ENCODE assay signal across 12 mouse cellular contexts in the genomic region with DNA sequence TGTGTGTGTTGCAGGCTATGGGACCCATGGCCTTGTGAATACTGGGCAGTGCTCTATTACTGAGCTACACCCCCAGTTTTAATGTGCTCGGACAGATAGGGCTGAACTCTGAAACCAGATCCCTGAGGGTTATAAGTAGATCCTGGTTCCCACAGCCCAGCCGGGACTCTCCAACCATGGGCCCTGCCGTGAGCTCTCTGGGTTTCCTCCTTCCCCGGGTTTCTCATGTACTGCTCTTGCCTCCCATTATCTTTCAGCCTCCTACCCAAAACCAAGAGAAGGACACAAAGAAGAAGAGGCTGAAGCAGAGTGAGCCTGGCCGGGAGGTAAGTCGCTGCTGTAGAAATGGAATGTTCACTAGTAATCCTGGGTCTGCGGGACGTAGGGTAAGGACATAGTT. TPM values are rescaled to one million over a fixed set of nuclear protein-coding genes. Genes with fewer than 3 reads are reported as not detected.
DNase-seq lines count a peak whose midpoint lies in the region; ATAC-seq and TF ChIP-seq lines count a peak whose summit lies in the region.
"Had no signal": no experiment of that assay in that cellular context is flagged by ENCODE, and none has a peak within 500 bp of the region (broad histone marks: within the 10 kb centered on the region; RNA-seq: fewer than 3 reads in every experiment).

No protein-coding gene starts in this region.

- no peaks in the 10 kb centered on the region for H3K9me3 ChIP-seq in heart, embryonic 11.5 days (replicated peaks; ENCODE audit: control insufficient read depth, low read length)
- H3K9me3 ChIP-seq in lung, embryonic 14.5 days (ENCODE audit: low read depth, low read length) = no peaks in the 10 kb centered on the region
- H3K9me3 ChIP-seq in neural tube, embryonic 13.5 days = peaks cover 6% of the 10 kb centered on the region
- H3K9me3 ChIP-seq: lung, embryonic 15.5 days had no signal

- no peak overlapping the region for H3K27ac ChIP-seq in heart, embryonic 11.5 days (ENCODE audit: low read depth, low read length)
- no peak overlapping the region for H3K27ac ChIP-seq in lung, embryonic 14.5 days (ENCODE audit: low read depth)
- no peak overlapping the region for H3K27ac ChIP-seq in neural tube, embryonic 13.5 days (replicated peaks)

- H3K9ac ChIP-seq in heart, embryonic 11.5 days (ENCODE audit: low read depth, low read length) = no peak overlapping the region
- no peak overlapping the region for H3K9ac ChIP-seq in lung, embryonic 14.5 days
- H3K9ac ChIP-seq in neural tube, embryonic 13.5 days = peak overlapping the region; percentile 38; the same call in 1 of the 2 replicates

- no peak for DNase-seq in heart, adult 9 months (ENCODE audit: low spot score in 2 of 2)
- DNase-seq in lung, embryonic 14.5 days = no peak
- no peak for DNase-seq in lung, postnatal 36 days
- peak; percentile 4 for DNase-seq in induced T-regulatory cell, adult 2 months (ENCODE audit: low read depth)
- DNase-seq: cerebellum, postnatal 36 days; kidney, postnatal 14 days; thymus, adult 2 months had no signal

- peak overlapping the region; percentile 75 for H3K4me2 ChIP-seq in heart, embryonic 11.5 days
- H3K4me2 ChIP-seq in lung, embryonic 14.5 days = peak overlapping the region; percentile 87
- H3K4me2 ChIP-seq in neural tube, embryonic 13.5 days = 0 out of 2 replicates have a peak overlapping the region, but pooled peaks have one; percentile 3

- 81% methylated on average over 8 of the region's 8 CpGs for WGBS in heart, embryonic 11.5 days (ENCODE audit: insufficient replicate concordance)
- WGBS in lung, embryonic 14.5 days = 83% methylated on average over 8 of the region's 8 CpGs
- 88% methylated on average over 8 of the region's 8 CpGs for WGBS in neural tube, embryonic 13.5 days

- H3K36me3 ChIP-seq in heart, embryonic 11.5 days (ENCODE audit: control insufficient read depth, insufficient read depth, low read length) = peaks cover 3% of the 10 kb centered on the region; the same call in 1 of the 2 replicates
- peaks cover 8% of the 10 kb centered on the region; the same call in 1 of the 2 replicates for H3K36me3 ChIP-seq in lung, embryonic 14.5 days (ENCODE audit: insufficient read depth)
- peaks cover 32% of the 10 kb centered on the region for H3K36me3 ChIP-seq in neural tube, embryonic 13.5 days

- no peak for ATAC-seq in heart, embryonic 11.5 days (replicated peaks; ENCODE audit: insufficient number of reproducible peaks, low FRiP score, low TSS enrichment)
- ATAC-seq in lung, embryonic 14.5 days (ENCODE audit: insufficient read depth) = no peak
- no peak for ATAC-seq in neural tube, embryonic 13.5 days (ENCODE audit: low read depth)
- ATAC-seq in monocyte, adult 5-6 weeks (replicated peaks; ENCODE audit: insufficient number of reproducible peaks, low FRiP score, low TSS enrichment, poor library complexity, severe bottlenecking) = no peak
- ATAC-seq: CD4-positive, CD25-positive, alpha-beta regulatory T cell, adult 4 months had no signal

- no peak for TF ChIP-seq CTCF in lung, embryonic 14.5 days (IDR thresholded peaks at IDR 0.05; ENCODE audit: low read depth)

- H3K4me3 ChIP-seq in heart, embryonic 11.5 days (ENCODE audit: low read depth, low read length) = peak overlapping the region; percentile 65; the same call in 1 of the 2 replicates
- 0 out of 2 replicates have a peak overlapping the region, but pooled peaks have one; percentile 3 for H3K4me3 ChIP-seq in lung, embryonic 14.5 days (ENCODE audit: low read depth, low read length)
- H3K4me3 ChIP-seq in neural tube, embryonic 13.5 days = no peak overlapping the region

- peaks cover 8% of the 10 kb centered on the region; the same call in 1 of the 2 replicates for H3K27me3 ChIP-seq in heart, embryonic 11.5 days (ENCODE audit: control insufficient read depth, insufficient read depth, low read length)
- no peaks in the 10 kb centered on the region for H3K27me3 ChIP-seq in lung, embryonic 14.5 days (ENCODE audit: insufficient read depth, low read length)
- H3K27me3 ChIP-seq in neural tube, embryonic 13.5 days = peaks cover 10% of the 10 kb centered on the region

- H3K4me1 ChIP-seq in heart, embryonic 11.5 days (ENCODE audit: control insufficient read depth, insufficient read depth, low read length) = 0 out of 2 replicates have a peak, but pooled peaks cover 7% of the 10 kb centered on the region
- no peaks in the 10 kb centered on the region for H3K4me1 ChIP-seq in lung, embryonic 14.5 days (ENCODE audit: insufficient read depth)
- H3K4me1 ChIP-seq in neural tube, embryonic 13.5 days (replicated peaks) = peaks cover 17% of the 10 kb centered on the region

RNA-seq across cellular contexts. Expression of gene Tarsl2, which starts 1.3 kb away (rescaled TPM):
- polyA plus RNA-seq in heart, embryonic 11.5 days (2014; fragmentation: Nextera tagmentation; extraction: Ambion mirVana) = 18.9 and 19.5 TPM in 2 replicates
- polyA plus RNA-seq in lung, embryonic 14.5 days (2014; fragmentation: Nextera tagmentation; extraction: Ambion mirVana) = 9.1 and 10.4 TPM in 2 replicates
- polyA plus RNA-seq in neural tube, embryonic 13.5 days (2015; fragmentation: Nextera tagmentation; extraction: Ambion mirVana) = 13.3 and 15.6 TPM in 2 replicates
- 0.85 to 5.6 TPM (median 3.8 TPM) in 3 replicates for total RNA-seq in monocyte, adult 5-6 weeks (2017)

RNA-seq across cellular contexts. Expression of gene Tm2d3, which starts 45.0 kb away (rescaled TPM):
- polyA plus RNA-seq in heart, embryonic 11.5 days (2014; fragmentation: Nextera tagmentation; extraction: Ambion mirVana) = 48.1 and 49.6 TPM in 2 replicates
- 70.4 and 76.3 TPM in 2 replicates for polyA plus RNA-seq in lung, embryonic 14.5 days (2014; fragmentation: Nextera tagmentation; extraction: Ambion mirVana)
- 83.9 and 87.3 TPM in 2 replicates for polyA plus RNA-seq in neural tube, embryonic 13.5 days (2015; fragmentation: Nextera tagmentation; extraction: Ambion mirVana)
- total RNA-seq in monocyte, adult 5-6 weeks (2017) = 24.1 to 61.5 TPM (median 39.1 TPM) in 3 replicates

Comparison
In these comparisons a context has a peak if more than half of its experiments do, and no peak if none do; other contexts are left out.
1. H3K4me2 ChIP-seq: peak in every context shown above with its lines; median percentile 87 in lung, embryonic 14.5 days; 75 in heart, embryonic 11.5 days; 3 in neural tube, embryonic 13.5 days.